Mouse (Mus musculus): Measurements from ENCODE around the gene Phactr3.

DNA sequence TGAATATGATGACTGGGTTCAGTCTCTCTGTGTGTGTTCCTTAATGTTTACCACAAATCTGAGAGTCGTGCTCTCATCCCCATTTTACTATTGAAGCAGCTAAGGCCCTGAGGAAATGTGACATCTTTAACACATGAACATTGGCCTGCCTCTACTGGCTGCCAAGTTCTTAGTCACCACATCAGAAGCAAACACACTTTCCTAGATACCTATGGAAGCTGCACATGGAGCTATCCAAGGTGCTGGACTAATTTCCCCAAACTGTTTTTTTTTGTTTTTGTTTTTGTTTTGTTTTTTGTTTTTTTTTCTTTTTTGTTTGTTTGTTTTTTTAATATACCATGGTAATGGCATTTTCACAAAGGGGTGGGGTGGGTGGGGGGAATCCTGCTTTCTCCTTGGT lies 211.2 kb downstream of the Phactr3 start:
- TF ChIP-seq CTCF (IDR thresholded peaks at IDR 0.05; ENCODE audit: borderline replicate concordance, control insufficient read depth, extremely low read depth, insufficient read depth, low read length, poor library complexity) (no peak), POLR2A (IDR thresholded peaks at IDR 0.05; ENCODE audit: control insufficient read depth, extremely low read depth, insufficient read depth, low read length, poor library complexity) (no peak)
